Mouse (Mus musculus): ENCODE results near the gene Gm5142. TPM values are rescaled to one million over a fixed set of nuclear protein-coding genes. Genes with fewer than 3 reads are reported as not detected.

Gene Gm5142
- polyA plus RNA-seq, 1 experiment from 2014 or later = not detected

DNA sequence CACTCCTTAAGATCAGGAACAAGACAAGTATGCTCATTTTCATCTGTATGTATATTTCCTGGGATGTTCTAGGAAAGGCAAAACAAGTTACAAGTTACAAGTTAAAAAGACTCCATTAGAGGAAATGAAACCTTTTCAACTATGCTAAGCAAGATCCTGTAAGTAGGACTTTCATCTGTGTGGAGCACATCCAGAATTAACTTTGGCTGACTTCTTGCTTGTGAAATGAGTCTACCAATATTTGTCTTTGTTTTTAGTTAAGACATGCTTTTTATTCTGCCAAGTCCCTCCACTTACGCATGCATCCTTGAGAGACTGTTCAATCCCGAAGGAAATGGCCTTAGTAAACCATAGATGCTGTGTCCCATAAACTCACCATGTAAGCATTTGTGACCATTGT lies 7.6 kb upstream of the Gm5142 start:
- H3K4me2 ChIP-seq (ENCODE audit: low read depth, low read length) = no peak overlapping the region
- H3K9me3 ChIP-seq (ENCODE audit: control insufficient read depth, low read length) = no peaks in the 10 kb centered on the region
- WGBS = 88% methylated on average over 2 of the region's 2 CpGs
- no peak for ATAC-seq (ENCODE audit: low read depth)
- no peaks in the 10 kb centered on the region for H3K4me1 ChIP-seq (ENCODE audit: control insufficient read depth, insufficient read depth, low read length)
- H3K4me3 ChIP-seq (ENCODE audit: low read depth, low read length) = no peak overlapping the region
- no peaks in the 10 kb centered on the region for H3K36me3 ChIP-seq (ENCODE audit: control insufficient read depth, insufficient read depth, low read length)
- H3K27ac ChIP-seq (ENCODE audit: low read depth, low read length) = no peak overlapping the region
- no peaks in the 10 kb centered on the region for H3K27me3 ChIP-seq (ENCODE audit: control insufficient read depth, insufficient read depth, low read length)
- H3K9ac ChIP-seq (replicated peaks; ENCODE audit: low read depth, low read length) = no peak overlapping the region

GRCm38 (mm10) chr14:59185514-59185913 lies 7.0 kb upstream of the Gm5142 start:
- no peak overlapping the region for H3K4me2 ChIP-seq (ENCODE audit: low read depth, low read length)
- no peak overlapping the region for H3K4me3 ChIP-seq (ENCODE audit: low read depth, low read length)
- H3K27ac ChIP-seq (ENCODE audit: low read depth, low read length) = no peak overlapping the region
- no peaks in the 10 kb centered on the region for H3K27me3 ChIP-seq (ENCODE audit: control insufficient read depth, insufficient read depth, low read length)
- H3K4me1 ChIP-seq (ENCODE audit: control insufficient read depth, insufficient read depth, low read length) = no peaks in the 10 kb centered on the region
- no peaks in the 10 kb centered on the region for H3K9me3 ChIP-seq (ENCODE audit: control insufficient read depth, low read length)
- H3K9ac ChIP-seq (replicated peaks; ENCODE audit: low read depth, low read length) = no peak overlapping the region
- ATAC-seq (ENCODE audit: low read depth) = no peak
- no peaks in the 10 kb centered on the region for H3K36me3 ChIP-seq (ENCODE audit: control insufficient read depth, insufficient read depth, low read length)

DNA sequence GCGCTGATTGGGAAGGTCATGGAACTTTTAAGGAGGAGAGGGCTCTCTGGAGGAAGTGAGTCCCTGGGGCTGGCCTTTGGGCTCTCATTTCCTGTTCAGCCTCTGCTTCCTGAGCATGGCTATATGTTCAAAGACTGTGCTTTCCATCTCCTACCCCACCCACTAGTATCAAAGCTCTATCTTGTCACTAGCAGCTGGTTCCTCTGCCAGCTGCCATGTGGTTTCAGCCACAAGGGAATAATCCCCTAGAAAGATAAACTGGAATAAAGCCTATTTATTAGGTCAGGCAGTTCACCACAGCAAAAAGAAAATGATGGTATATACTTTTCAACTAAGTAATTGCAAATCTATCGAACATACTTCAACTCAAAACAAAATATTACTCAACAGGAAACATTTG lies 4.2 kb upstream of the Gm5142 start:
- Histone ChIP-seq H3K9ac (replicated peaks; ENCODE audit: low read depth, low read length) (no peak overlapping the region), H3K27ac (ENCODE audit: low read depth, low read length) (no peak overlapping the region), H3K4me3 (ENCODE audit: low read depth, low read length) (no peak overlapping the region), H3K9me3 (ENCODE audit: control insufficient read depth, low read length) (no peaks in the 10 kb centered on the region), H3K4me1 (ENCODE audit: control insufficient read depth, insufficient read depth, low read length) (no peaks in the 10 kb centered on the region), H3K4me2 (ENCODE audit: low read depth, low read length) (no peak overlapping the region), H3K36me3 (ENCODE audit: control insufficient read depth, insufficient read depth, low read length) (no peaks in the 10 kb centered on the region), H3K27me3 (ENCODE audit: control insufficient read depth, insufficient read depth, low read length) (no peaks in the 10 kb centered on the region)
- no peak for ATAC-seq (ENCODE audit: low read depth)
- WGBS = 86% methylated on average over 2 of the region's 2 CpGs

DNA sequence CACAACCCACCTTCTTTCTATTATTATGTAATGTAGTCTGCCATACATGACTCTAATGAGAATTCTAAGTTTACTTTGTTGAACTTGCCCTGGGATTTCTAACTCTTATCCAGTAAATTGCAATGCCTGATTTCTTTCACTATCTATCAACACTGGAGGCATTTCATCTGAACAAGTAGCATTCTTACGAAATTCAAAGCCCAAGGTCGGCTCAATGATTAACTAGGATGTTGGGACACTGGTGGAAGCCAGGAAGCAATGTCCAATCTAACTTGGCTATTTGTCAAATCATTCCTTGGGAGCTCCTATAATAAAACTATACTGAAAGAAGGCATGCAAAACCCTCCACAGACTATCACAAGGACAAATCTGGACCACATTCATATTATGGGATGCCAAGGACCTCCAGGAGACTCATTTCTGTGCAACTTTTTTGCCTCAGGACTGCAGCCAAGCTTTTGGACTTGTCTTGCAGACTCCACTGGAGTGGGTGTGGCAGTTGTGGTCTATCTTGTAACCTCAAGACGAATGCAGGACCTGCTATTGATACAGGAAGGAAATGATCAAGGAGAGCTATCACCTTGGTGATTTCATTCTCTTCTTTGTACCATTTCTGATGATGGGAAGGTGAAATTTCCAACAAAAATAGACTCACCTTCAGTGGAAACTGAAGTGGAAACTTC lies 21.4 kb downstream of the Gm5142 start:
- Histone ChIP-seq H3K4me3 (ENCODE audit: low read depth, low read length) (no peak overlapping the region), H3K27ac (ENCODE audit: low read depth, low read length) (no peak overlapping the region), H3K9ac (replicated peaks; ENCODE audit: low read depth, low read length) (no peak overlapping the region), H3K4me1 (ENCODE audit: control insufficient read depth, insufficient read depth, low read length) (no peaks in the 10 kb centered on the region), H3K27me3 (ENCODE audit: control insufficient read depth, insufficient read depth, low read length) (no peaks in the 10 kb centered on the region), H3K36me3 (ENCODE audit: control insufficient read depth, insufficient read depth, low read length) (no peaks in the 10 kb centered on the region), H3K9me3 (ENCODE audit: control insufficient read depth, low read length) (no peaks in the 10 kb centered on the region), H3K4me2 (ENCODE audit: low read depth, low read length) (no peak overlapping the region)
- ATAC-seq (ENCODE audit: low read depth) = no peak
- WGBS = 76% methylated on average over 3 of the region's 3 CpGs

GRCm38 (mm10) chr14:59155589-59155988 lies 23.0 kb downstream of the Gm5142 start:
- H3K36me3 ChIP-seq (ENCODE audit: control insufficient read depth, insufficient read depth, low read length) = no peaks in the 10 kb centered on the region
- no peaks in the 10 kb centered on the region for H3K9me3 ChIP-seq (ENCODE audit: control insufficient read depth, low read length)
- no peak overlapping the region for H3K4me2 ChIP-seq (ENCODE audit: low read depth, low read length)
- no peak overlapping the region for H3K27ac ChIP-seq (ENCODE audit: low read depth, low read length)
- WGBS = 87% methylated on average over 2 of the region's 2 CpGs
- H3K4me1 ChIP-seq (ENCODE audit: control insufficient read depth, insufficient read depth, low read length) = no peaks in the 10 kb centered on the region
- H3K9ac ChIP-seq (replicated peaks; ENCODE audit: low read depth, low read length) = no peak overlapping the region
- no peak for ATAC-seq (ENCODE audit: low read depth)
- H3K4me3 ChIP-seq (ENCODE audit: low read depth, low read length) = no peak overlapping the region
- H3K27me3 ChIP-seq (ENCODE audit: control insufficient read depth, insufficient read depth, low read length) = no peaks in the 10 kb centered on the region

DNA sequence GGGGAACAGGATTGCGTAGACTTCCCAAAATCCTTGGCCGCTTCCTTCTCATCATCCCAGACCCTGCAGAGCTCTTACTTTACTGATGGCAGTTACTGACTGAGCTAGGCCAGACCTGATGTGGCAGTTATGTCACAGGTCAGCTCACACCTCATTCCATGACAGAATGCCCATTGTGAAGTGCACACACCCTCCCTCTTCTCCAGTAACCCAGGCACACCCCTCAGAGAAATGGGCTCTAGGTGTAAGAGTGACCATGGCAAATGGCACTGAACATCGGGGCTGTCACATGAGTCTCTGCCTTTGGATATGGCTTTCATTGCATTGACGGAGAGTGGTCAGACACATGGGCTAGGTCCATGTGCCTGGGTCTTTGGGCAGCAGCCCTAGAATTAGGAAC lies 35.8 kb downstream of the Gm5142 start, which contains the start of gene 1700129C05Rik:
1700129C05Rik (minus strand) TSS at position 101 of the 400 bp plus-strand sequence.
- Histone ChIP-seq H3K27me3 (ENCODE audit: control insufficient read depth, insufficient read depth, low read length) (no peaks in the 10 kb centered on the region), H3K9ac (replicated peaks; ENCODE audit: low read depth, low read length) (no peak within 1 kb of the TSS), H3K36me3 (ENCODE audit: control insufficient read depth, insufficient read depth, low read length) (no peaks in the 10 kb centered on the region), H3K4me2 (ENCODE audit: low read depth, low read length) (no peak within 1 kb of the TSS), H3K27ac (ENCODE audit: low read depth, low read length) (no peak within 1 kb of the TSS), H3K4me1 (ENCODE audit: control insufficient read depth, insufficient read depth, low read length) (no peaks in the 10 kb centered on the region), H3K4me3 (ENCODE audit: low read depth, low read length) (no peak within 1 kb of the TSS), H3K9me3 (ENCODE audit: control insufficient read depth, low read length) (no peaks in the 10 kb centered on the region)
- no peak for ATAC-seq (ENCODE audit: low read depth)
- WGBS = 94% methylated on average over 4 of the region's 4 CpGs

- ATAC-seq (ENCODE audit: low read depth) = peak; percentile 61; the same call in 1 of the 2 replicates
- no peaks in the 10 kb centered on the region for H3K27me3 ChIP-seq (ENCODE audit: control insufficient read depth, insufficient read depth, low read length)
- H3K9me3 ChIP-seq (ENCODE audit: control insufficient read depth, low read length) = no peaks in the 10 kb centered on the region
- H3K9ac ChIP-seq (replicated peaks; ENCODE audit: low read depth, low read length) = no peak overlapping the region
- H3K36me3 ChIP-seq (ENCODE audit: control insufficient read depth, insufficient read depth, low read length) = no peaks in the 10 kb centered on the region
- H3K27ac ChIP-seq (ENCODE audit: low read depth, low read length) = no peak overlapping the region
- H3K4me1 ChIP-seq (ENCODE audit: control insufficient read depth, insufficient read depth, low read length) = no peaks in the 10 kb centered on the region
- WGBS = 8% methylated on average over 2 of the region's 2 CpGs
- H3K4me3 ChIP-seq (ENCODE audit: low read depth, low read length) = no peak overlapping the region
- no peak overlapping the region for H3K4me2 ChIP-seq (ENCODE audit: low read depth, low read length)
Measured at GRCm38 (mm10) chr14:59114281-59114680, 64.3 kb downstream of the Gm5142 start.

Other genes starting within 250 kb of the Gm5142 start
- gene 1700129C05Rik, start 35.9 kb downstream of the Gm5142 start, polyA plus RNA-seq (2014; fragmentation: Nextera tagmentation; extraction: Ambion mirVana) = not detected in 2 replicates
- 50.1 and 68.7 TPM in 2 replicates for gene Rcbtb1, start 22.5 kb upstream of the Gm5142 start, polyA plus RNA-seq (2014; fragmentation: Nextera tagmentation; extraction: Ambion mirVana)
- gene Gm6904, start 81.5 kb upstream of the Gm5142 start, polyA plus RNA-seq (2014; fragmentation: Nextera tagmentation; extraction: Ambion mirVana) = 0.32 TPM in 1 of 2 replicates, not detected in the other
- gene Phf11a, start 118.8 kb upstream of the Gm5142 start, polyA plus RNA-seq (2014; fragmentation: Nextera tagmentation; extraction: Ambion mirVana) = not detected in 2 replicates
- not detected in 2 replicates for gene Phf11b, start 162.6 kb upstream of the Gm5142 start, polyA plus RNA-seq (2014; fragmentation: Nextera tagmentation; extraction: Ambion mirVana)
- 0.13 and 0.36 TPM in 2 replicates for gene Phf11d, start 186.7 kb upstream of the Gm5142 start, polyA plus RNA-seq (2014; fragmentation: Nextera tagmentation; extraction: Ambion mirVana)
- gene Phf11c, start 216.6 kb upstream of the Gm5142 start, polyA plus RNA-seq (2014; fragmentation: Nextera tagmentation; extraction: Ambion mirVana) = 0.28 and 0.31 TPM in 2 replicates